Mouse (Mus musculus) hindbrain, embryonic 11.5 days (tissue): ENCODE results near the gene Fam72a. TPM values are rescaled to one million over a fixed set of nuclear protein-coding genes. Genes with fewer than 3 reads are reported as not detected.

Experiments
- ATAC-seq: fragments of 200-750 bp; cut with Nextera tagmentation; 2 replicates; pipeline ENCODE4 v1.8.0; 2017; ENCODE audit warnings: mild to moderate bottlenecking, moderate TSS enrichment, moderate library complexity; ENCODE audit not compliant: low FRiP score
- DNase-seq: peaks from one replicate; pipeline ENCODE4 v3.0.0-alpha.2; 2015; ENCODE audit warnings: low spot score
- H3K27ac ChIP-seq: fragments of 300-500 bp; sonication (generic); 2 replicates; pipeline ENCODE4 v1.5.1; 2014; ENCODE audit warnings: mild to moderate bottlenecking, low read depth, low read length
- H3K27me3 ChIP-seq: fragments of 300-500 bp; sonication (generic); 2 replicates; pipeline ENCODE4 v1.6.1; 2014; ENCODE audit warnings: mild to moderate bottlenecking, low read length, moderate library complexity, mixed read lengths; ENCODE audit not compliant: control insufficient read depth, insufficient read depth
- H3K36me3 ChIP-seq: fragments of 300-500 bp; sonication (generic); 2 replicates; pipeline ENCODE4 v1.6.1; 2014; ENCODE audit warnings: mild to moderate bottlenecking, low read length, moderate library complexity, mixed read lengths; ENCODE audit not compliant: control insufficient read depth, insufficient read depth
- H3K4me1 ChIP-seq: fragments of 300-500 bp; sonication (generic); replicated peaks from 2 replicates; pipeline ENCODE4 v1.6.1; 2014; ENCODE audit warnings: low read length, mixed read lengths; ENCODE audit not compliant: control insufficient read depth, insufficient read depth
- H3K4me2 ChIP-seq: fragments of 300-500 bp; sonication (generic); replicated peaks from 2 replicates; pipeline ENCODE4 v1.6.1; 2014; ENCODE audit warnings: mild to moderate bottlenecking, low read depth, low read length
- H3K4me3 ChIP-seq: fragments of 300-500 bp; sonication (generic); 2 replicates; pipeline ENCODE4 v1.5.1; 2014; ENCODE audit warnings: low read depth, low read length
- H3K9ac ChIP-seq: fragments of 300-500 bp; sonication (generic); 2 replicates; pipeline ENCODE4 v1.6.1; 2014; ENCODE audit warnings: low read depth, low read length
- H3K9me3 ChIP-seq: fragments of 300-500 bp; sonication (generic); 2 replicates; pipeline ENCODE4 v1.6.1; 2016; ENCODE audit warnings: low read length; ENCODE audit not compliant: control insufficient read depth
- WGBS: fragments of 180-500 bp; shearing (Covaris S2); extraction: QIAGEN DNeasy Blood & Tissue Kit; methylation state at CpG from one replicate; pipeline ENCODE4 v1.1.7; 2014; 5-methylcytosine and 5-hydroxymethylcytosine counted together
- polyA plus RNA-seq: library from polyadenylated mRNA; unstranded; fragments of >200 nt; fragmentation: Nextera tagmentation; extraction: Ambion mirVana; gene quantifications from 2 replicates; pipeline ENCODE4 v1.2.1, GENCODE M21; 2014

Gene Fam72a
- polyA plus RNA-seq = 3.9 and 4.1 TPM in 2 replicates

GRCm38 (mm10) chr1:131527281-131528080 lies at the start of gene Fam72a, which contains the start of gene Srgap2:
TSS of gene Fam72a (plus strand) at chr1:131527903.
TSS of gene Srgap2 (minus strand) at chr1:131527352.
- peaks cover 6% of the 10 kb centered on the region for H3K4me1 ChIP-seq
- ATAC-seq = peak; percentile 98
- no peaks in the 10 kb centered on the region for H3K36me3 ChIP-seq
- H3K4me2 ChIP-seq = peak within 1 kb of the TSS; percentile 92
- H3K9ac ChIP-seq = peak within 1 kb of the TSS; percentile 84
- H3K27ac ChIP-seq = peak within 1 kb of the TSS; percentile 90
- under 1% methylated on average over 44 of the region's 44 CpGs for WGBS
- H3K4me3 ChIP-seq = peak within 1 kb of the TSS; percentile 83
- peak; percentile 96 for DNase-seq
- H3K9me3 ChIP-seq = no peaks in the 10 kb centered on the region
- H3K27me3 ChIP-seq = no peaks in the 10 kb centered on the region

- Histone ChIP-seq H3K9ac (no peak overlapping the region), H3K36me3 (no peaks in the 10 kb centered on the region), H3K4me2 (no peak overlapping the region), H3K27ac (no peak overlapping the region), H3K27me3 (no peaks in the 10 kb centered on the region), H3K9me3 (no peaks in the 10 kb centered on the region; the same call in 1 of the 2 replicates), H3K4me1 (no peaks in the 10 kb centered on the region), H3K4me3 (no peak overlapping the region)
- 36% methylated on average over 2 of the region's 2 CpGs for WGBS
- DNase-seq = peak; percentile 10
- no peak for ATAC-seq
Observed at GRCm38 (mm10) chr1:131478770-131479305, 48.9 kb upstream of the Fam72a start.

GRCm38 (mm10) chr1:131481391-131481790 lies 46.3 kb upstream of the Fam72a start:
- ATAC-seq (no peak), DNase-seq (no peak)
- Histone ChIP-seq H3K4me3 (no peak overlapping the region), H3K4me2 (no peak overlapping the region), H3K36me3 (no peaks in the 10 kb centered on the region), H3K9ac (no peak overlapping the region), H3K4me1 (no peaks in the 10 kb centered on the region), H3K9me3 (no peaks in the 10 kb centered on the region; the same call in 1 of the 2 replicates), H3K27ac (no peak overlapping the region), H3K27me3 (no peaks in the 10 kb centered on the region)

GRCm38 (mm10) chr1:131482242-131482641 lies 45.5 kb upstream of the Fam72a start:
- no peaks in the 10 kb centered on the region for H3K27me3 ChIP-seq
- no peaks in the 10 kb centered on the region; the same call in 1 of the 2 replicates for H3K9me3 ChIP-seq
- no peak overlapping the region for H3K27ac ChIP-seq
- DNase-seq (no peak), ATAC-seq (no peak)
- H3K36me3 ChIP-seq = no peaks in the 10 kb centered on the region
- H3K4me3 ChIP-seq = no peak overlapping the region
- no peaks in the 10 kb centered on the region for H3K4me1 ChIP-seq
- no peak overlapping the region for H3K9ac ChIP-seq
- H3K4me2 ChIP-seq = no peak overlapping the region
- 93% methylated on average over 3 of the region's 3 CpGs for WGBS

- Histone ChIP-seq H3K27me3 (no peaks in the 10 kb centered on the region), H3K4me1 (no peaks in the 10 kb centered on the region), H3K4me3 (no peak overlapping the region), H3K27ac (no peak overlapping the region), H3K9ac (no peak overlapping the region), H3K36me3 (no peaks in the 10 kb centered on the region), H3K9me3 (no peaks in the 10 kb centered on the region), H3K4me2 (no peak overlapping the region)
- DNase-seq (no peak), ATAC-seq (no peak)
- 73% methylated on average over 5 of the region's 5 CpGs for WGBS
Observed at GRCm38 (mm10) chr1:131486094-131486850, 41.4 kb upstream of the Fam72a start.

- Histone ChIP-seq H3K27ac (no peak overlapping the region), H3K4me2 (no peak overlapping the region), H3K9ac (no peak overlapping the region), H3K4me1 (no peaks in the 10 kb centered on the region; the same call in 1 of the 2 replicates), H3K27me3 (no peaks in the 10 kb centered on the region), H3K9me3 (no peaks in the 10 kb centered on the region), H3K36me3 (no peaks in the 10 kb centered on the region), H3K4me3 (no peak overlapping the region)
- DNase-seq (no peak), ATAC-seq (no peak)
- WGBS = 92% methylated on average over 3 of the region's 3 CpGs
Observed at GRCm38 (mm10) chr1:131489312-131489711, 38.4 kb upstream of the Fam72a start.

GRCm38 (mm10) chr1:131491579-131491978 lies 36.1 kb upstream of the Fam72a start:
- H3K9me3 ChIP-seq = no peaks in the 10 kb centered on the region
- DNase-seq (no peak), ATAC-seq (no peak)

GRCm38 (mm10) chr1:131492360-131492759 lies 35.3 kb upstream of the Fam72a start:
- H3K9me3 ChIP-seq = no peaks in the 10 kb centered on the region
- H3K27ac ChIP-seq = no peak overlapping the region
- no peak overlapping the region for H3K9ac ChIP-seq
- H3K36me3 ChIP-seq = no peaks in the 10 kb centered on the region
- H3K4me2 ChIP-seq = no peak overlapping the region
- H3K27me3 ChIP-seq = no peaks in the 10 kb centered on the region
- ATAC-seq = no peak
- no peak overlapping the region for H3K4me3 ChIP-seq
- WGBS = 53% methylated on average over 2 of the region's 2 CpGs
- no peak for DNase-seq
- no peaks in the 10 kb centered on the region; the same call in 1 of the 2 replicates for H3K4me1 ChIP-seq

More at GRCm38 (mm10) chr1:131491579-131491978, 36.1 kb upstream of the Fam72a start:
- H3K36me3 ChIP-seq = no peaks in the 10 kb centered on the region
- H3K4me3 ChIP-seq = no peak overlapping the region
- WGBS = 68% methylated on average over 4 of the region's 4 CpGs
- H3K4me2 ChIP-seq = no peak overlapping the region
- H3K9ac ChIP-seq = no peak overlapping the region
- no peak overlapping the region for H3K27ac ChIP-seq
- H3K27me3 ChIP-seq = no peaks in the 10 kb centered on the region
- no peaks in the 10 kb centered on the region; the same call in 1 of the 2 replicates for H3K4me1 ChIP-seq
